Mouse (Mus musculus) lung, embryonic 16.5 days (tissue): ENCODE measurements around the gene Aldh3b2. TPM values are rescaled to one million over a fixed set of nuclear protein-coding genes. Genes with fewer than 3 reads are reported as not detected.

Experiments
- ATAC-seq: fragments of 200-750 bp; cut with Nextera tagmentation; 2 replicates; pipeline ENCODE4 v1.8.0; 2017; ENCODE audit warnings: low read depth, mild to moderate bottlenecking, moderate library complexity
- H3K27ac ChIP-seq: fragments of 300-500 bp; sonication (generic); 2 replicates; pipeline ENCODE4 v1.5.1; 2014; ENCODE audit warnings: mild to moderate bottlenecking, control low read depth, low read length
- H3K27me3 ChIP-seq: fragments of 300-500 bp; sonication (generic); 2 replicates; pipeline ENCODE4 v1.6.1; 2014; ENCODE audit warnings: low read depth, low read length, mixed read lengths; ENCODE audit not compliant: control insufficient read depth, insufficient read depth
- H3K36me3 ChIP-seq: fragments of 300-500 bp; sonication (generic); 2 replicates; pipeline ENCODE4 v1.6.1; 2014; ENCODE audit warnings: low read length; ENCODE audit not compliant: control insufficient read depth, insufficient read depth
- H3K4me1 ChIP-seq: fragments of 300-500 bp; sonication (generic); replicated peaks from 2 replicates; pipeline ENCODE4 v1.6.1; 2014; ENCODE audit warnings: low read length, mixed read lengths; ENCODE audit not compliant: control insufficient read depth, insufficient read depth
- H3K4me2 ChIP-seq: fragments of 300-500 bp; sonication (generic); 2 replicates; pipeline ENCODE4 v1.6.1; 2014; ENCODE audit warnings: low read depth, low read length, control low read depth
- H3K4me3 ChIP-seq: fragments of 300-500 bp; sonication (generic); 2 replicates; pipeline ENCODE4 v1.5.1; 2014; ENCODE audit warnings: mild to moderate bottlenecking, low read length, control low read depth
- H3K9ac ChIP-seq: fragments of 300-500 bp; sonication (generic); 2 replicates; pipeline ENCODE4 v1.6.1; 2014; ENCODE audit warnings: low read length, control low read depth
- H3K9me3 ChIP-seq: fragments of 300-500 bp; sonication (generic); 2 replicates; pipeline ENCODE4 v1.6.1; 2016; ENCODE audit warnings: low read length; ENCODE audit not compliant: control insufficient read depth
- WGBS: fragments of 180-500 bp; shearing (Covaris S2); extraction: QIAGEN DNeasy Blood & Tissue Kit; methylation state at CpG from one replicate; pipeline ENCODE4 v1.1.7; 2014; 5-methylcytosine and 5-hydroxymethylcytosine counted together
- polyA plus RNA-seq: library from polyadenylated mRNA; unstranded; fragments of >200 nt; fragmentation: Nextera tagmentation; extraction: Ambion mirVana; gene quantifications from 2 replicates; pipeline ENCODE4 v1.2.1, GENCODE M21; 2015

Aldh3b2 gene
- polyA plus RNA-seq, 1 experiment from 2014 or later = 1.8 TPM

DNA sequence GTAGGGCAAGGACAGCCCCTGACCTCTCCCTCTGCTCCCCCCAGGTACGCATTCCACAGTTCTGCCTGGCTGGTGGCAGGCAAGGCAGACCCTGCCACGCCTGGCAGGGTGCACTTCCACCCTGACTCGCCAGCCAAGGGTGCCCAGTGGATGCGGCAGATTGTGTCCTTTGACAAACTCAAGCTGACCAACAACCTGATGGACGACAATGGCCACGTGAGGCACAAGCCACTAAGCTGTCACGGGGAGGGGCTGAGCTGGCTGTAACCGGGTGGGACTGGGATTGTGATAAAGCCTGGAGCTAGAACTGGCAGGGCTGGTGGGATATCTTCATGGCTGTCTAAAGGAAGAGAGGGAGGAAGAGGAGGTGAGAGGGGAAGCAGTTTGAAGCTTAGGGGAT is 25.1 kb downstream of the Aldh3b2 start:
- no peak overlapping the region for H3K9ac ChIP-seq

DNA sequence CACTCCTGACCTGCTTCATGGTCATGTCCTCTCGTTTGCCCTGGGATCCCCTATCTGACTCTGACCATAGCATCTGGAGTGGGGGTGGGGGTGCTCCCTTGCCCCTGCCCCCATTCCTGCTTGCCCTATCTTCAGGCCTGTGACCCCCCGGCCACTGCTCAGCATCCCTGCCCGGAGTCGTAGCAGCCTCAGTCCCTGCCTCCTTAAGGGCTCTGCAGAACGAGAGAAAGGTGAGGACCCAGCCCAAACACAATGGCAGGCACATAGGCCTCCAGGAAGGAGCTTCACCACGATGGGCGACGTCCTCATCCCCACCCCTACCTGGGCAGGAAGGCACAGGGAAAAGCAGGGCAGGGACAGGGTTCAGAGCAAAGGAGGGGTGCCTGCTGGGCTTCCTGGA is 26.2 kb downstream of the Aldh3b2 start:
- Histone ChIP-seq H3K9ac (no peak overlapping the region), H3K4me1 (peaks cover 17% of the 10 kb centered on the region), H3K4me2 (no peak overlapping the region), H3K36me3 (no peaks in the 10 kb centered on the region), H3K27me3 (no peaks in the 10 kb centered on the region), H3K27ac (no peak overlapping the region), H3K9me3 (no peaks in the 10 kb centered on the region), H3K4me3 (no peak overlapping the region)
- no peak for ATAC-seq
- WGBS = 62% methylated on average over 8 of the region's 8 CpGs

More for the DNA sequence above, 25.1 kb downstream of the Aldh3b2 start:
- H3K27me3 ChIP-seq = no peaks in the 10 kb centered on the region
- H3K27ac ChIP-seq = no peak overlapping the region
- peaks cover 17% of the 10 kb centered on the region for H3K4me1 ChIP-seq
- ATAC-seq = no peak
- H3K36me3 ChIP-seq = no peaks in the 10 kb centered on the region
- WGBS = 44% methylated on average over 8 of the region's 8 CpGs
- no peaks in the 10 kb centered on the region for H3K9me3 ChIP-seq
- no peak overlapping the region for H3K4me3 ChIP-seq
- no peak overlapping the region for H3K4me2 ChIP-seq

- peak overlapping the region; percentile 84 for H3K4me2 ChIP-seq
- peak overlapping the region; percentile 82 for H3K9ac ChIP-seq
- peak overlapping the region; percentile 78 for H3K4me3 ChIP-seq
- no peak for ATAC-seq
- no peak overlapping the region for H3K27ac ChIP-seq
- WGBS = 78% methylated on average over 9 of the region's 9 CpGs
- H3K9me3 ChIP-seq = no peaks in the 10 kb centered on the region
- peaks cover 17% of the 10 kb centered on the region for H3K4me1 ChIP-seq
- H3K36me3 ChIP-seq = no peaks in the 10 kb centered on the region
- no peaks in the 10 kb centered on the region for H3K27me3 ChIP-seq
Observed at GRCm38 (mm10) chr19:3999121-3999730, 27.1 kb downstream of the Aldh3b2 start.

DNA sequence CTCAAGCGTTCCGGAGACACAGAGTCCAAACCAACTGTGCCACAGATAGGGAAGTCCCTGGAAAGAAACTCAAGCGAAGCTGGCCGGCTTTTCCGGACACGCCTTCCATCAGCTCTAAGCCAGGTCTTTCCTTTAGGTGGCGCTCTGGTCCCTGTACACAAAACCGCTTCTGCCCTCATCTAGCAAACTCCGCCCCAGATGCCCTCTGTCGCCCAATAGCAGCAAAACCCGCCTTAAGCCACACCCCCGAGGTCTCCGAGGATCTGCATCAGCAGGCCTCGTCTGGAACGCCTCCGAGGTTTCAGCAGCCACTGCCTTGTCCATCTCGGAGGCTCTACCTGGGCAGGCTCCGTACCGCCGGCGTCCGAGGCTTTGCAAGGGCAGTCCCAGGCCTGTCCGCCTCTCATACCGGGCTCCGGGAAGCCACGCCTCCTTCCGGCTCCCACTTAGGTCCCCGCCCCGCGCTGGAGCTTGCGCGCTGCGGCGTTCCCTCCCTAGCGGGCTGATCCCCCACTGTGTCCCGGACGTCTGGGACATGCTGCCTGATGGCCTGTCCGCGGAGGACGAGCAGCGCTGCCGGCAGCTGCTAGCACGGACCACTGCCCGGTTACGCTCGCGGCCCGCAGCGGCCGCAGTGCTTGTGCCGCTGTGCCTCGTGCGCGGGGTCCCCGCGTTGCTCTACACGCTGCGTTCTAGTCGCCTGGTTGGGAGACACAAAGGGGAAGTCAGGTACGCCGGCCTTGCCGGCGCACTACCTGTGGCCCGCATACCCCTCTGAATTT is 28.2 kb downstream of the Aldh3b2 start, which contains the start of the genes Nudt8 and Gm49405:
Nudt8 (plus strand) TSS at position 462 of the 782 bp plus-strand sequence.
Gm49405 (plus strand) TSS at position 508 of the 782 bp plus-strand sequence.
- Histone ChIP-seq H3K27me3 (no peaks in the 10 kb centered on the region), H3K9me3 (no peaks in the 10 kb centered on the region), H3K36me3 (no peaks in the 10 kb centered on the region), H3K4me2 (peak within 1 kb of the TSS; percentile 84), H3K27ac (peak within 1 kb of the TSS; percentile 98), H3K4me1 (peaks cover 17% of the 10 kb centered on the region), H3K9ac (peak within 1 kb of the TSS; percentile 82), H3K4me3 (peak within 1 kb of the TSS; percentile 78)
- under 1% methylated on average over 64 of the region's 64 CpGs for WGBS
- peak; percentile 94 for ATAC-seq

DNA sequence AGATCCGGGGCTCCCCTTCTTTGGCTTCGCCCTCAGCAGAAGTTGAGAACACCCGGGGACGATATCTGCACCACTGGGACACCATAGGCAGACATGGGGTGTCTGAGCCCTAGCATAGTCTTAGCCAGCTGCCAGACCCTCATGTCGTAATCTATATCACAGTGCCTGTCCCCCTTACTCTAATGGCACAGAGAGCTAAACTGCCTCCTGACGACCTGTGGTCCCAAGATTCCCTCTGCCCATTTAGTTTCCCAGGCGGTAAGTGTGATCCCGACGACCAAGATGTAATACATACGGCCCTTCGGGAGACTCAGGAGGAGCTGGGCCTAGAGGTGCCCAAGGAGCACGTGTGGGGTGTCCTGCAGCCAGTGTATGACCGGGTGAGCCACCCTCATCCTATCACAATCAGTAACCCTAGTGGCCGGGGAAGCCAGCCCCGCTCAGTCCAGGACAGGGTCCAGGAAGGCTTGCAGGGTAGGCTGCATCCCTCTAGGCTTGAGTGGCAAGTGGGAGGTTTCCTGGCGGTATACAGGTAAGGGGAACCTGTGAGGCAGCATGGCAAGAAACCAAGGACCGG is 28.9 kb downstream of the Aldh3b2 start:
- Histone ChIP-seq H3K9ac (peak overlapping the region; percentile 82), H3K4me2 (peak overlapping the region; percentile 84), H3K4me1 (peaks cover 14% of the 10 kb centered on the region), H3K27me3 (no peaks in the 10 kb centered on the region), H3K27ac (peak overlapping the region; percentile 98), H3K4me3 (peak overlapping the region; percentile 78), H3K9me3 (no peaks in the 10 kb centered on the region), H3K36me3 (no peaks in the 10 kb centered on the region)
- 13% methylated on average over 17 of the region's 17 CpGs for WGBS
- ATAC-seq = peak; percentile 6; the same call in 1 of the 2 replicates

GRCm38 (mm10) chr19:4001752-4002151 is 29.6 kb downstream of the Aldh3b2 start:
- Histone ChIP-seq H3K4me2 (no peak overlapping the region), H3K27me3 (no peaks in the 10 kb centered on the region), H3K9ac (no peak overlapping the region; the same call in 1 of the 2 replicates), H3K4me1 (peaks cover 14% of the 10 kb centered on the region; the same call in 1 of the 2 replicates), H3K27ac (no peak overlapping the region), H3K9me3 (no peaks in the 10 kb centered on the region), H3K36me3 (peaks cover under 1% of the 10 kb centered on the region; the same call in 1 of the 2 replicates), H3K4me3 (no peak overlapping the region)
- no peak for ATAC-seq
- 71% methylated on average over 5 of the region's 5 CpGs for WGBS

DNA sequence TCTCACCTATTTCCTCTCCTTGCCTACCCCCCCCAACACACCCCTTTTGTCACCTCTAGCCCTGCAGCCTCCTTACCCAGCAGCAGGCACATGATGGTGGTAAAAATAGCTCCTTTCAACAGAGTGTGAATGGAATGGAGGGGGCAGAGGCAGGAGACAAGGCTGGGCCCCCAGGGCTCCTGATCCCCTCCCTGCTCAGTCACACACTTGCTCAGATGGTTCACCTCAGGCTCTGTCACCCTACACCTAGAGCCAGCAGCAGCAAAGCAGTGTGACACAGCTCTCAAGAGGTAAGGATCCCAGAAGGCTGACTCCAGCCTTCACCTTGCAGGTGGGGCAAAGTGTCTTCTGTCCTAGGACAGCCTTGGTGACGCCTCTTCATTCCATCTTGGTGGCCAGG is 31.0 kb downstream of the Aldh3b2 start, which contains the start of gene Doc2g:
Doc2g (plus strand) TSS at position 202 of the 400 bp plus-strand sequence.
- Histone ChIP-seq H3K4me3 (no peak within 1 kb of the TSS), H3K27ac (no peak within 1 kb of the TSS), H3K4me2 (no peak within 1 kb of the TSS), H3K9me3 (no peaks in the 10 kb centered on the region), H3K27me3 (no peaks in the 10 kb centered on the region), H3K4me1 (peaks cover 14% of the 10 kb centered on the region; the same call in 1 of the 2 replicates), H3K9ac (no peak within 1 kb of the TSS), H3K36me3 (peaks cover 13% of the 10 kb centered on the region)
- WGBS = 61% methylated on average over 1 of the region's 1 CpGs
- no peak for ATAC-seq

- no peaks in the 10 kb centered on the region for H3K9me3 ChIP-seq
- H3K27ac ChIP-seq = no peak overlapping the region
- no peak for ATAC-seq
- H3K4me3 ChIP-seq = no peak overlapping the region
- H3K36me3 ChIP-seq = peaks cover 17% of the 10 kb centered on the region
- H3K9ac ChIP-seq = no peak overlapping the region
- H3K4me1 ChIP-seq = peaks cover 14% of the 10 kb centered on the region; the same call in 1 of the 2 replicates
- H3K27me3 ChIP-seq = no peaks in the 10 kb centered on the region
- 63% methylated on average over 12 of the region's 12 CpGs for WGBS
- H3K4me2 ChIP-seq = no peak overlapping the region
Observed at GRCm38 (mm10) chr19:4003641-4004040, 31.5 kb downstream of the Aldh3b2 start.

- 81% methylated on average over 15 of the region's 15 CpGs for WGBS
- ATAC-seq = no peak
- no peak overlapping the region for H3K4me3 ChIP-seq
- H3K4me2 ChIP-seq = no peak overlapping the region
- no peaks in the 10 kb centered on the region for H3K9me3 ChIP-seq
- no peak overlapping the region for H3K9ac ChIP-seq
- H3K27me3 ChIP-seq = no peaks in the 10 kb centered on the region
- peaks cover 13% of the 10 kb centered on the region; the same call in 1 of the 2 replicates for H3K4me1 ChIP-seq
- no peak overlapping the region for H3K27ac ChIP-seq
- H3K36me3 ChIP-seq = peaks cover 19% of the 10 kb centered on the region
Observed at GRCm38 (mm10) chr19:4004331-4004730, 32.2 kb downstream of the Aldh3b2 start.
